Mouse (Mus musculus) midbrain, embryonic 13.5 days (tissue): ENCODE results near the gene Ncf4. TPM values are rescaled to one million over a fixed set of nuclear protein-coding genes. Genes with fewer than 3 reads are reported as not detected.

Source experiments
- ATAC-seq: fragments of 200-750 bp; cut with Nextera tagmentation; 2 replicates; pipeline ENCODE4 v1.8.0; 2017; ENCODE audit warnings: mild to moderate bottlenecking, moderate TSS enrichment, moderate library complexity
- H3K27ac ChIP-seq: fragments of 300-500 bp; sonication (generic); 2 replicates; pipeline ENCODE4 v1.5.1; 2015; ENCODE audit warnings: inconsistent platforms, mild to moderate bottlenecking, moderate library complexity
- H3K27me3 ChIP-seq: fragments of 300-500 bp; sonication (generic); 2 replicates; pipeline ENCODE4 v1.6.1; 2015; ENCODE audit warnings: mild to moderate bottlenecking, inconsistent platforms
- H3K36me3 ChIP-seq: fragments of 300-500 bp; sonication (generic); 2 replicates; pipeline ENCODE4 v1.6.1; 2015; ENCODE audit warnings: mild to moderate bottlenecking, inconsistent platforms
- H3K4me1 ChIP-seq: fragments of 300-500 bp; sonication (generic); replicated peaks from 2 replicates; pipeline ENCODE4 v1.6.1; 2015; ENCODE audit warnings: inconsistent platforms
- H3K4me2 ChIP-seq: fragments of 300-500 bp; sonication (generic); replicated peaks from 2 replicates; pipeline ENCODE4 v1.6.1; 2015; ENCODE audit warnings: moderate library complexity, mild to moderate bottlenecking, inconsistent platforms
- H3K4me3 ChIP-seq: fragments of 300-500 bp; sonication (generic); replicated peaks from 2 replicates; pipeline ENCODE4 v1.5.1; 2015; ENCODE audit warnings: mild to moderate bottlenecking, inconsistent platforms
- H3K9ac ChIP-seq: fragments of 300-500 bp; sonication (generic); replicated peaks from 2 replicates; pipeline ENCODE4 v1.6.1; 2015; ENCODE audit warnings: mild to moderate bottlenecking, inconsistent platforms
- H3K9me3 ChIP-seq: fragments of 300-500 bp; sonication (generic); 2 replicates; pipeline ENCODE4 v1.6.1; 2016; ENCODE audit warnings: mild to moderate bottlenecking, inconsistent platforms
- WGBS: fragments of 180-500 bp; shearing (Covaris S2); methylation state at CpG from one replicate; pipeline ENCODE4 v1.1.7; 2015; 5-methylcytosine and 5-hydroxymethylcytosine counted together
- polyA plus RNA-seq: library from polyadenylated mRNA; unstranded; fragments of >200 nt; fragmentation: Nextera tagmentation; extraction: Ambion mirVana; gene quantifications from 2 replicates; pipeline ENCODE4 v1.2.1, GENCODE M21; 2015

Ncf4 gene
- polyA plus RNA-seq = 1.0 and 1.4 TPM in 2 replicates

DNA sequence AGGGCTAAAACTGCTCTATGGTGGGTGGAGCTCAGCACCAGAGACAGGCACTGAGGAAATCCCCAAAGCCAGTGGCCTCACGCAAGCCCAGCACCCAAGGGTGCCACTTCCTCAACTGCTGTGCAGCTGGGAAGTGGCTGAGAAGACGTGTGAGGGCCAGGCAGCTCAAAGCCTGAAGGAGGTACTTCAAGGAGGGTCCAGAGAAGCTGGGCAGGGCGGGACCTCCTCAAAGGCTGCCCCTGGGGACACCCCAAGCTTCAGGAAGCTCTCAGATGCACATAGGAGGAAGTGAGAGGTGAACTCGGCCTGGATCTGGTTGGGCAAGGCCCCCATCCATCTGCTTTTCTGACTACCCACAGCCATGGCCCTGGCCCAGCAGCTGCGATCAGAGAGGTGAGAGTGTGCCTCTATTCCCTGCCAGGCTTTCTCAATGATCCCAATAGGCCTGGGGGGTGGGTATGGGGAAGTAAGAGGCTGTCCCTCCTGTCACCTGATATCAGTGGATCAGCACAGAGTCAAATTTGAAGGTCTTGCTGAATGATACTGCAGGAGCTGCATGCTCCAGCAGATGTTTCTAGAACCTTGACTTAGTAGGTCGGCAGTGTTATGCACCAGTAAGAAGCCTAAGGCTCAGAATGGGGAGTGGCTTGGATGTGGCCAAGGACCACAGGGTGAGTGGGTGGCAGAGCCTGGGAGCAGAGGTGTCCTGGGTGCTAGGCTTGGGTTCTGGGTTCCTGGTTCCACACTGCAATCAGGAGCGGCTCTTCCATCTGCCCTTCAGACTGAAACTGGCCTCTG is at the start of gene Ncf4:
Gene Ncf4, plus strand, starts transcription at position 107 of the 798 bp plus-strand sequence.
- H3K4me2 ChIP-seq = no peak within 1 kb of the TSS
- 71% methylated on average over 7 of the region's 7 CpGs for WGBS

GRCm38 (mm10) chr15:78195096-78195880 is 49.3 kb upstream of the Ncf4 start:
- no peaks in the 10 kb centered on the region for H3K36me3 ChIP-seq
- no peak overlapping the region for H3K4me3 ChIP-seq
- H3K4me2 ChIP-seq = no peak overlapping the region
- H3K9me3 ChIP-seq = no peaks in the 10 kb centered on the region
- no peak overlapping the region for H3K27ac ChIP-seq
- H3K4me1 ChIP-seq = no peaks in the 10 kb centered on the region
- ATAC-seq = no peak
- no peak overlapping the region for H3K9ac ChIP-seq
- no peaks in the 10 kb centered on the region for H3K27me3 ChIP-seq
- 83% methylated on average over 28 of the region's 28 CpGs for WGBS

More for the DNA sequence above, at the start of gene Ncf4:
- H3K27me3 ChIP-seq = 0 out of 2 replicates have a peak, but pooled peaks cover 3% of the 10 kb centered on the region
- H3K27ac ChIP-seq = no peak within 1 kb of the TSS
- no peaks in the 10 kb centered on the region for H3K4me1 ChIP-seq
- H3K4me3 ChIP-seq = no peak within 1 kb of the TSS
- ATAC-seq = no peak
- H3K9ac ChIP-seq = no peak within 1 kb of the TSS
- no peaks in the 10 kb centered on the region for H3K9me3 ChIP-seq
- H3K36me3 ChIP-seq = no peaks in the 10 kb centered on the region

DNA sequence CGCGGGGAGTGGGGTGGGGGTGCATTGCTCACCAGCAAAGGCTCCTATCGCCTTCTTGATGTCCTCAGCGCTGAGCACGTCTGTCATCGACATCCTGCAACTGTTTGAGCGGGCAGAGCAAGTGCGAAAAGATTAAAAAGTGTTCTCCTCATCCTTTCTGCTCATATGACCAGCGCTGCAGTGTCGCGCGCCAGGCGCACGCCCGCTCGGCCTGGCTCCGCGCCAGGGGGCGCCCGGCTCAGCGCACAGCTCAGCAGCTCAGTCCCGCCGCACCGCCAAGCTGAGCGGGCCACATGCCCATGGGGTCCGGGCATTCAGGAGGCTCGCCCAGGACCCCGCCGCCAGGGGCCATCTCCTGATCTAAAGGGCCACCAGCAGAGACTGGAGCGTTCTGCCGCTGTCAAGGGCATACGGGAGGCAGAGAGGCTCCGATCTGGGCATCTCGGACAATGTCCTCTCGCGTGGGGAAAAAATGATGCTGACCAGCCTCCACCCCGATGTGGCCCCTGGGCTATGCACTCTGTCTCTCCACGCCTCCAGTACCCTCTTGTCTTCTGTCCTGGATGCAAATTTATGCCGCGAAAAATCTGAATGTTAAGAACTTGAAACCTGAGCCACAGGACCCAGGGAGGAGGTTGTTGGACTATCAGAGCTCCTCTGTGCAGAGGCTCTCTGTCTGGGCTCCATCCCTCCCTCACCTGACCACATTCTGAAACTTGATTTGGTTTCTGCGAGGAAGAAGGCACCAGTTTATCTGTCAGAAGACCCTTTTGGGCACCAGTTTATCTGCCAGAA is 40.4 kb upstream of the Ncf4 start:
- Histone ChIP-seq H3K4me1 (peaks cover 14% of the 10 kb centered on the region), H3K4me3 (peak overlapping the region; percentile 35), H3K27ac (no peak overlapping the region), H3K9ac (peak overlapping the region; percentile 58), H3K4me2 (peak overlapping the region; percentile 59), H3K9me3 (peaks cover 5% of the 10 kb centered on the region; the same call in 1 of the 2 replicates), H3K36me3 (no peaks in the 10 kb centered on the region), H3K27me3 (peaks cover 61% of the 10 kb centered on the region)
- under 1% methylated on average over 41 of the region's 41 CpGs for WGBS
- peak; percentile 86 for ATAC-seq

DNA sequence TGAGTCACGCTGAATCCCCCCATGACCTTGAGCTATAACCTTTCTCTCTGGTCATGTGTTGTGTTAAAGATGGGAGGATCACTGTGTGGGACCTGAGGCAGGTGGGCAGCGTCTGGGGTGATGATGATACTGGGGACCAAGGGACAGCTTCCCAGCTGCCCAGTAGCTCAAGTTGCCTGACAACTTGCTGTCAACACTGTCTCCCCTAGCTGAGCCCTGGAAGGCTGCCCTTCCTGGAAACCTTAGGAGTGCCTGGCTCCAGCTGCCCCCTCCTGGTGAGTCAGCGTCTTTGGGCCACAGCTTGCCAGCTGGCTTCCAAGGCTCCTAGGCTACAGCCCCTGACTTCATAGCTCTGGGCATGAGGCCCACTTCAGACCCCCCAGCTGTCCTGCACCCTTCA is 39.4 kb upstream of the Ncf4 start:
- 43% methylated on average over 3 of the region's 3 CpGs for WGBS
- Histone ChIP-seq H3K9me3 (peaks cover 5% of the 10 kb centered on the region; the same call in 1 of the 2 replicates), H3K4me3 (no peak overlapping the region), H3K27me3 (peaks cover 61% of the 10 kb centered on the region), H3K4me2 (no peak overlapping the region), H3K27ac (no peak overlapping the region), H3K9ac (no peak overlapping the region), H3K36me3 (no peaks in the 10 kb centered on the region), H3K4me1 (peaks cover 14% of the 10 kb centered on the region)
- no peak for ATAC-seq

- Histone ChIP-seq H3K36me3 (no peaks in the 10 kb centered on the region), H3K9ac (no peak within 1 kb of the TSS), H3K27me3 (peaks cover 59% of the 10 kb centered on the region), H3K4me2 (no peak within 1 kb of the TSS), H3K4me3 (no peak within 1 kb of the TSS), H3K4me1 (peaks cover 14% of the 10 kb centered on the region), H3K9me3 (peaks cover 5% of the 10 kb centered on the region; the same call in 1 of the 2 replicates), H3K27ac (no peak within 1 kb of the TSS)
- ATAC-seq = no peak
- 94% methylated on average over 7 of the region's 7 CpGs for WGBS
Observed at GRCm38 (mm10) chr15:78206312-78206711, 38.3 kb upstream of the Ncf4 start, which contains the start of gene Pvalb. Gene Pvalb (minus strand): TSS chr15:78206400.

GRCm38 (mm10) chr15:78210203-78210602 is 34.4 kb upstream of the Ncf4 start:
- no peak for ATAC-seq
- Histone ChIP-seq H3K27ac (no peak overlapping the region), H3K36me3 (no peaks in the 10 kb centered on the region), H3K9me3 (peaks cover 5% of the 10 kb centered on the region; the same call in 1 of the 2 replicates), H3K27me3 (peaks cover 21% of the 10 kb centered on the region), H3K4me2 (no peak overlapping the region), H3K4me1 (0 out of 2 replicates have a peak, but pooled peaks cover 2% of the 10 kb centered on the region), H3K9ac (no peak overlapping the region), H3K4me3 (no peak overlapping the region)
- 84% methylated on average over 4 of the region's 4 CpGs for WGBS

DNA sequence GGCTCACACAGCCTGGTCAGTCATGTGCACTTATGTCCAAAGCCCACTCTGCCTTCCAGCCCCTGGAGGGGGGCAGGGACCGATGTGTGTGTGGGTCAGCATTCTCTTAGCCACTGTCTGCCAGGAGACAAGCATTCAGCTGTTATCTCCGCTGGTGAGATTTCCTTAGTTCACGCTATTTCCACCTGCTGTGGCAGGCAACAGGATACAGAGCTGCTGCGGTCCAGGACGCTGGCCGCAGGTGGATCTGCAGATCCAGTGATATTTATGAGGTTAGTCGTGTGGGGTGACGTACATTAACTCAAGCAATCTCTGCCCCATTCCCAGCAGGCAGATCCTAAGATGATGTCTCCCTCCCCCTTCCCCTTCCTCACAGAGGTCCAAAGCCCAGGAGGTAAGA is 33.2 kb upstream of the Ncf4 start:
- H3K36me3 ChIP-seq = no peaks in the 10 kb centered on the region
- WGBS = 79% methylated on average over 8 of the region's 8 CpGs
- no peak for ATAC-seq
- H3K9ac ChIP-seq = no peak overlapping the region
- H3K27ac ChIP-seq = no peak overlapping the region
- H3K4me3 ChIP-seq = no peak overlapping the region
- H3K9me3 ChIP-seq = peaks cover 5% of the 10 kb centered on the region; the same call in 1 of the 2 replicates
- H3K27me3 ChIP-seq = peaks cover 9% of the 10 kb centered on the region
- no peaks in the 10 kb centered on the region for H3K4me1 ChIP-seq
- no peak overlapping the region for H3K4me2 ChIP-seq

DNA sequence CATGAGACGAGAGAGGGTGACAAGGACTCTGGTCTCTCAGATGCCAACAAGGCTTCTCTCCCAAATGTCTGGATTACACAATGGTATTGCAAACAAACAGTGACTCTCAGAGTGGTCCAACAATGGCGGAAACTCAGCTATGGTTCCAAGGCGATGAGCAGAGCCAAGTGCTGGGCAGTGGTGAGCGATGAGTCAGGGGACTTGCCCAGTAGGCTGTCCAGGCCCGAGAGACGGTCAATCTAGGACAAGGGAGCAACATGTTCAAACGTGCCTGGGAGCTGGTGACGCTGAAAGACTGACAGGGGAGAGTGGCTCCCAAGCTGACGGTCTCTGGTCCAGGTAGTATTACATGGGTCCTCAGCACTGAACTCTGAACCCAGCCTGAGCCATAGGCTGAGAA is 29.3 kb upstream of the Ncf4 start:
- no peak overlapping the region for H3K4me2 ChIP-seq
- H3K27me3 ChIP-seq = no peaks in the 10 kb centered on the region
- H3K36me3 ChIP-seq = no peaks in the 10 kb centered on the region
- no peaks in the 10 kb centered on the region for H3K4me1 ChIP-seq
- H3K9me3 ChIP-seq = no peaks in the 10 kb centered on the region
- ATAC-seq = no peak
- no peak overlapping the region for H3K27ac ChIP-seq
- 83% methylated on average over 9 of the region's 9 CpGs for WGBS
- H3K9ac ChIP-seq = no peak overlapping the region
- no peak overlapping the region for H3K4me3 ChIP-seq

DNA sequence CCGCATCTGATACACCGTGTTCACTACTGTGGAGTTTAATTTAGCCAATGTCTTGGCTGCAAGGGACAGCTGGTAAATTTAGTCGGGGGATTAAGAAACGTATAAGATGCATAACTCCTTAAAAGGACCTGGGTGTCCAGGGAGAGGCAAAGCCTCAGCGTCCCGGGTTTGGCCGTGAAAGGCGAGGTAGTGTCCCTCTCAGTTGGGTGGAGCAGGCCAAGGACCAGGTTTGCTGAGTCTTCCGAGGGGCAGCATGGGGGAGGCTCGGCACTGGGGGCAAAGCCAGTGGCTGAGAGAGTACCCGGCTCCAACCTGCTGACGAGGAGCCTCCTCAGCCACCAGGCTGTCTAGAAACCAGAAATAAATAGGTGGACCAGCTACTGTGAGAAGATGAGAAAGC is 16.8 kb upstream of the Ncf4 start:
- 83% methylated on average over 12 of the region's 12 CpGs for WGBS
- Histone ChIP-seq H3K4me2 (no peak overlapping the region), H3K27me3 (0 out of 2 replicates have a peak, but pooled peaks cover 3% of the 10 kb centered on the region), H3K27ac (no peak overlapping the region), H3K36me3 (no peaks in the 10 kb centered on the region), H3K9ac (no peak overlapping the region), H3K4me3 (no peak overlapping the region), H3K4me1 (peaks cover 8% of the 10 kb centered on the region; the same call in 1 of the 2 replicates), H3K9me3 (no peaks in the 10 kb centered on the region)
- ATAC-seq = no peak

DNA sequence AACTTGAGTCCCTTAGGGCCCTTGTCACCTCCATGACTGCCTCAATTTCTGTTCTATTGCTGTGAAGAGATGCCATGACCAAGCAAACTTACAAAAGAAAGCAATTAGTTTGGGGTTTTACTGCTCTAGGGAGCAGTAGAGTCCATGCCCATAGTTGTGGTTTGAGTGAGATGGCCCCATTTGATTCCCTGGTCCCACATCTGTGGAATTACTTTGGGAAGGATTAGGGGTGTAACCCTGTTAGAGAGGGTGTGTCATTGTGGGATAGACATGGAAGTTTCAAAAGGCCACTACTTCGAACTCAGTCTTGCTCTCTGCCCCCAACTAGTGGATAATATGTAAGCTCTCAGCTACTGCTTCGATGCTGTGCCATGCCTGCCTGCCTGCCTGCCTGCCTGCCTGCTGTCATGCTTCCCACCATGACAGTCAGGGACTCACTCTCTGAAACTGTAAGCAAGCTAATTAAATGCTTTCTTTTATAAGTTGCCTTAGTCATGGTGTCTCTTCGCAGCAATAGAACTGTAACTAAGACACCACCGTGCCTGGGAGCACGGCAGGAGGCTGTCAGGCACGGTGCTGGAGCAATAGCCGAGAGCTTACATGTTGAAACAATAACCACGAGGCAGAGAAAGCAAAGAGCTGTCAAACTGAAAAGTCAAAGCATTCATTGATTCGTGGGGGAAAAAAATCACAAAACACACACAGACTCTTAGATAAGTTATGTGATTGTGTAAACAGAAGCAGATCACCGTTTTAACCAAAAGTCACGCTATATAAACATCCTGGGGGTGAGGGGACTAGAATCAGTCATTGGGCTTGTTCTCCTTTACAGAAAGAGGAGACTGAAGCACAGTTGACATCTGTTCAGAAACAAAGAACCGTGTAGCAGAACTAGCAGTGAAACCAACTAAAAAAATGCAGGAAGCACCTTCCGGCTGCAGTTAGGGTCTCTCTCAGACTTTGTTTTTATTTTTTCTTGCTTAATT is 13.0 kb upstream of the Ncf4 start:
- Histone ChIP-seq H3K9ac (peak overlapping the region; percentile 44; the same call in 1 of the 2 replicates), H3K27me3 (peaks cover 14% of the 10 kb centered on the region; the same call in 1 of the 2 replicates)
- ATAC-seq = peak; percentile 80; the same call in 1 of the 2 replicates

More for the DNA sequence above, 13.0 kb upstream of the Ncf4 start:
- WGBS = 33% methylated on average over 13 of the region's 13 CpGs
- Histone ChIP-seq H3K27ac (no peak overlapping the region), H3K36me3 (no peaks in the 10 kb centered on the region), H3K9me3 (no peaks in the 10 kb centered on the region), H3K4me2 (peak overlapping the region; percentile 36), H3K4me1 (peaks cover 8% of the 10 kb centered on the region; the same call in 1 of the 2 replicates), H3K4me3 (no peak overlapping the region)
